Mouse (Mus musculus): ENCODE measurements at regions not wholly inside any gene's neighbourhood (a gene's known extent, or its start where the extent isn't known, plus 50 kb on each side); places are given as distances from the start of the nearest gene placed in this dataset.
A peak's percentile ranks its signal among the peaks of the same experiment; 100 is the strongest.

DNA sequence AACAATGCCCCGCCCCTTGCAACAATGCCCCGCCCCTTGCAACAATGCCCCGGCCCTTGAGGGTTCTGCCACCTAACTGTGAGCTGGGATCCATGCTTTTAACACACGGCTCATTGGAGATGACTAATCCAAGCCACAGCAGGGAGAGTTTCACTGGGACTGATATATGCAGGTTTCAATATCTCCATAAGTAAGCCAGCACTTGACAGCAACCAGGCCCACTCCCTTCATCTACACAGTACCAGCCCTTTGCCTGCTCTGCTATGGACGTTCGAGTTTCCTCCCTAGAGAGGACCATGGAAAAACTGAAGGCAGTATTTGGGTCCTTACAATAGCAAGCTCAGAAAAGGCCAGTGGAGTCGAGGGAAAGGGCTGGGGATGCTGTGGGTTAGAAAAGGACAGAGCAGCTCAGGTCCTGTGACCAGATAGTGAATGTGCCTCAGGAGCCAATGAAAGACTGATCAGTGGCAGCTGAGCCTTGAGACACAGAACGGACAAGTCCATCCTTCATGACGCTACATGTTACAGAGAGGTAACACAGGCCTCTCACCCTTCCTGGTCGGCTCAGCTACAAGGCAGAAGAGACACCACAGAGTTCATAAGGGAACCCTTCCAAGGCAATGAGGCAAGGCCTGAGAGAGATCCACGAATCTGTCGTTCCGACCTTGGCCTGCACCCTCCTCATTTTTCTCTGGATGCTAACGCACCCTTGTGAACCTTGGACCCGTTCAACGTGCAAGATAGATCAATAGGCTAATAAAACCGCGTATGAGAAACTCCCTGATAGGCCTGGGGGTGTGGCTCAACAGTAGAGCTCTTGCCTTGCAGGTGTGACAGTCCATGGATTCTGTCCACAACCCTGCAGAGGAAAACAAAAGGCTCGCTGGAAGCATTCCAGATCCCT lies 114.5 kb downstream of the Sp3 start:
- Histone ChIP-seq H3K27ac (no peak overlapping the region), H3K4me3 (no peak overlapping the region)
- intact Hi-C loops (cut with DNase I) = no loop called here
- no peak for DNase-seq (ENCODE audit: extremely low spot score in 1 of 2, low spot score in 2 of 2)
- no peak for TF ChIP-seq CTCF (IDR thresholded peaks at IDR 0.05)

- intact Hi-C loops (cut with DNase I) = no loop called here
- Histone ChIP-seq H3K4me3 (no peak overlapping the region), H3K27ac (no peak overlapping the region)
- no peak for DNase-seq (ENCODE audit: extremely low spot score in 1 of 2, low spot score in 2 of 2)
- TF ChIP-seq CTCF (IDR thresholded peaks at IDR 0.05) = no peak
Observed at GRCm38 (mm10) chr2:72866366-72866688, 113.9 kb downstream of the Sp3 start.

DNA sequence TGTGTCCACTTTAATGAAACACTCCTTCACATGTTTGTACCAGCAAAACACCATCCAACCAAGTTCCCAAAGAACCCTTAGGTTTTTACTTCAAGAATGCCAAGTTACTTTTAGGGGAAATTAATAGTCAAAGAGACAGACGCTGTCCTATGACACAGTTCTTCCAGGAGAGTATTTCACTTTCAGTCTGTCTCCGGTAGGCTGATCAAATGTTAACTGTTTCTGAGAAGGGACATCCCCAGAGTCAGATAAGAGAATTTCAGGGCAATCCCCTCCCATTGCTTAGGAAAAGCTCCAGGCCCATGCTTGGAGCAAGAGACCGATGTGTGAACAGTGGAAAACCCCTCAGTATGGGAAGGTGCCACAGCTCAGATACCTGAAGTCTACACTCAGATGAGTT lies 112.1 kb downstream of the Sp3 start:
- H3K4me3 ChIP-seq = no peak overlapping the region
- intact Hi-C loops (cut with DNase I) = no loop called here
- DNase-seq (ENCODE audit: extremely low spot score in 1 of 2, low spot score in 2 of 2) = no peak
- H3K27ac ChIP-seq = no peak overlapping the region
- no peak for TF ChIP-seq CTCF (IDR thresholded peaks at IDR 0.05)

DNA sequence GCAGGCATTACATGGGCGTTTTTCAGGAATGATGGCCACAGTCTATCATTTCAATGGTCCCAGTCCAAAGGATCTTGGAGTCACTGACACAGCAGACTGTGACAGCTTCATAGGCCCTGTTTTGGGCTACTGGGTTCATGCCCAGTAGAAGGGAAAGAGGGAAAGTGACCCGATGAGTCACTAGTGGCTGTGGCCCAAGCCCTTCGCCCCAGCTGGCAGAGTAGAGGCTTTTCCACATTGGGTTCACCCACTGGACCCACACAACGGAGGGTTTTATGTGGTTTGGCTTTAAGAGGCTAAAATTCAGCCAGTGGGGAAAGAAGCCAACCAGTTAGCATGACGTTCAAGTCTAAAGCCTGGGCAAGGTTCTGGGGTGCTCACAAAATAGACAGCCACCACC lies 108.4 kb downstream of the Sp3 start:
- Histone ChIP-seq H3K27ac (no peak overlapping the region), H3K4me3 (no peak overlapping the region)
- intact Hi-C loops (cut with DNase I) = no loop called here
- peak in 1 of 2 experiments; percentile 22 for DNase-seq (ENCODE audit: extremely low spot score in 1 of 2, low spot score in 2 of 2)
- TF ChIP-seq CTCF (IDR thresholded peaks at IDR 0.05) = no peak

GRCm38 (mm10) chr2:72873948-72874347 lies 106.3 kb downstream of the Sp3 start:
- intact Hi-C loops (cut with DNase I) = no loop called here
- Histone ChIP-seq H3K27ac (no peak overlapping the region), H3K4me3 (no peak overlapping the region)
- no peak for TF ChIP-seq CTCF (IDR thresholded peaks at IDR 0.05)
- no peak for DNase-seq (ENCODE audit: extremely low spot score in 1 of 2, low spot score in 2 of 2)

DNA sequence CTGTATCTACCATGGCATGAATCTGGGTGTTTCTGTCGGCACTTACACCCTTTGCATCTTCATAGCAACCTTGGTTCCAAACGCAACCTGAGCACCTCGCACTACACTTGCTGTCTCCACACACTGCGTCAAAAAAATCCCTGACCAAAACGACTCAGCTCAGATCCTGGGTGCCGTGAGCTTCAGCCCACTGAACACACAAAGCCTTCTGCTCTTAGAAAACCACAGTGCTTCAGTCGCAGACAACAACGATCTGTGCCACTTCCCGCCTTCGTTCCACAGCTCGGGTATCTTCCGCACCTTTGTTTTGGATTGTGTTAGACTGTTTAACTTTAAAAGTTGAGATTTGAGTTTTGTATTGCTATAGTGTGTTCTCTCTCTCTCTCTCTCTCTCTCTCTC lies 105.7 kb downstream of the Sp3 start:
- intact Hi-C loops (cut with DNase I) = no loop called here
- no peak for TF ChIP-seq CTCF (IDR thresholded peaks at IDR 0.05)
- DNase-seq (ENCODE audit: extremely low spot score in 1 of 2, low spot score in 2 of 2) = no peak
- no peak overlapping the region for H3K27ac ChIP-seq
- H3K4me3 ChIP-seq = no peak overlapping the region

DNA sequence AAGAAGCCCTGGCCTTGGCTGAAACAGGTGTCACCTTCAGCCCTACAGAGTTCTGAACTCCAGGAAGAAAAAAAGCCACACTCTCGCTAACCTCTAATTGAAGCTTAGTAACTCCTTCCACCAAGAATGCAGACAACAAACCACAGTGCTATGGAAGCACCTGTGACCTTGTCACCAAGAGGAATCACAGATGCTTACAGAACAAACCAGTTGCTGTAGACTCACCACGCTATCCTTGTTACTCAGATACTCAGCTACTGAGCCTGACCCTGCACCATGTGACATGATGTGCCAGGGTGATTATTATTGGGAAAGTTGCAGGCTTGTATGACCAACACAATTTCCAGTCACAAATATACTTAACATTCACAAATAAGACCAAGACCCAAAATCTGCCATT lies 104.6 kb downstream of the Sp3 start:
- Histone ChIP-seq H3K27ac (no peak overlapping the region), H3K4me3 (no peak overlapping the region)
- no peak for TF ChIP-seq CTCF (IDR thresholded peaks at IDR 0.05)
- intact Hi-C loops (cut with DNase I) = no loop called here
- DNase-seq (ENCODE audit: extremely low spot score in 1 of 2, low spot score in 2 of 2) = no peak

DNA sequence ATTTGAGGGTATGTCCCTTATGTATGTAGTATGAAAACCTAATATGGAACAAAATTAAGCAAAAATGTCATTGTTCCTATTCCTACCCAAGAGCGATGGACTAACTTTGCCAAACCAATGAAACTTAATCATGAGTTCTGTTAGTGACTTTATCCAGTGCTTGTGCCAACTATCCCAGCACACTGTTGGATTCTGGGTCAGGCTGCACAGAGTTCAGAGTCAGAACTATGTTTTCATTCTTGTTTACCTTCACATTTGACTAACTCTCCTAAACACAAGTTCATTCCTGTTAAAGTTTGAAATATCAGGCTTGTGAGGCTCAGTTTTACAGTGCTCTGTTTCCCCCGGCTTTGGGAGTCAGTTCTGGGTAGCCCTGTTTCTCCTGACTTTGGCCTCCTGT lies 100.2 kb downstream of the Sp3 start:
- TF ChIP-seq CTCF (IDR thresholded peaks at IDR 0.05) = no peak
- no peak for DNase-seq (ENCODE audit: extremely low spot score in 1 of 2, low spot score in 2 of 2)
- Histone ChIP-seq H3K4me3 (no peak overlapping the region), H3K27ac (no peak overlapping the region)
- intact Hi-C loops (cut with DNase I) = no loop called here

DNA sequence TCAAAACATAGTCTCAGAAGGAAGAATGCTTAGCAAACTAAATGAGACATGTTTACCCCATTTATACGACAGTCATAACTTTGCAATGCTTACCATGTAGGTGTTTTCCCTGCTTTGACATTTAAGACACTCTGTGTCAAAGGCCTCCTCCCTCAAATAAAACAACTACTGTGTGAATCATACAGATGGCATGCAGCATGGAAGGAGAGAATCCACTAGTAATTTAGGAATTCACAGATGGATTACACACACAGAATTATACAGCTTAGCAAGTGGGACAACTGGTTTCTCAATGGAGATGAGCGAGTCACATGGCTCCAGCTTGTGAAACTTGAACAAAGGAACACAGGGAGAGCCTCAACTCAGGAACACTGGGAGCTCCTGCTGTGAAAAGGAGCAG lies 98.7 kb downstream of the Sp3 start:
- Histone ChIP-seq H3K4me3 (no peak overlapping the region), H3K27ac (no peak overlapping the region)
- DNase-seq (ENCODE audit: extremely low spot score in 1 of 2, low spot score in 2 of 2) = no peak
- intact Hi-C loops (cut with DNase I) = no loop called here
- no peak for TF ChIP-seq CTCF (IDR thresholded peaks at IDR 0.05)

DNA sequence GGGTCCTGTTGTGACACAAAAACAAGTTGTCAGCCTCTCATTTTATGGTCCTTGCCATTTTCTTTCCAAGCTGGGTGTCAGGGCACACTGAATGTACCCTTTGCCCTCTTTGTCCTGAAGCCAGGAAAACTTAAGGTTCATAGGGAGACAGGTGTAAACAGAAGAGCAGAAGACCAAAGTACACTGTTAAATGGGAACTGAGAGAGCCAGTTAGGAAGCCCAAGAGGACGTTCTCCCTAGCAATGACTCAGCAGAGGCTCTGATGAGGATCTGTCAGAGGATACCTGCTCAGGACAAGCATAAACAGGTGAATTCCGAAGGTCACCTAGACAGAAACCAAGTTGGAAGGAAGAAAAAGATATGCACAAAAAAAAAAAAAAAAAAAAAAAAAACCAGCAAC lies 94.0 kb downstream of the Sp3 start:
- Histone ChIP-seq H3K4me3 (no peak overlapping the region), H3K27ac (no peak overlapping the region)
- intact Hi-C loops (cut with DNase I) = no loop called here
- no peak for TF ChIP-seq CTCF (IDR thresholded peaks at IDR 0.05)
- DNase-seq (ENCODE audit: extremely low spot score in 1 of 2, low spot score in 2 of 2) = no peak

All from left cerebral cortex, adult 2 months (tissue).